Mouse (Mus musculus): ENCODE results near the gene Maged2. TPM values are rescaled to one million over a fixed set of nuclear protein-coding genes. Genes with fewer than 3 reads are reported as not detected.
"Not testable (repeated sequence)": the region's sequence is repeated elsewhere in the genome, so short reads cannot be mapped to it uniquely, and the experiment has no call there.

Maged2 gene
- 614 and 651 TPM in 2 replicates for polyA plus RNA-seq (2015; fragmentation: Nextera tagmentation; extraction: Ambion mirVana)

DNA sequence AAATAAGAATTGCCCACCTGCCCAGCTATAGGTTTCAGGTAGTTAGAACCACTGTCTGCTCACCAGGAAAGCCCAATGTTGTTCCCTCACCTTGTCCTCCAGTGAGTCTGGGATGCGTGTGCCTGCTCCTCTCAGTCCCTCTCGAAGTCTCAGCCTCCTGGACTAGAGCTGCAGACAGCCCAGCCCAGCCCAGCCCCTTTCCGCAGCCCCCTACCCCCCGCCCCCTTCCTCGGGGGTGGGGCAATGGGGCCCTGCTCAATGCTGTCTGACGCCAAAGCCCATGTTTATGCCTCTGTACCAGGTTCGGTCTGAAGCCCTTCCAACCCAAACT lies at the start of gene Maged2:
Gene Maged2 (minus strand): TSS at position 207 of the 331 bp plus-strand sequence.
- H3K27me3 ChIP-seq = peaks cover 2% of the 10 kb centered on the region; the same call in 1 of the 2 replicates
- H3K4me3 ChIP-seq (replicated peaks) = peak within 1 kb of the TSS; percentile 51
- 12% methylated on average over 7 of the region's 7 CpGs for WGBS
- peak; percentile 56 for ATAC-seq (ENCODE audit: insufficient number of reproducible peaks, low FRiP score, low TSS enrichment, low read depth)
- peak within 1 kb of the TSS; percentile 46 for H3K4me2 ChIP-seq (replicated peaks)
- peak within 1 kb of the TSS; percentile 89 for H3K27ac ChIP-seq (replicated peaks)
- no peaks in the 10 kb centered on the region for H3K9me3 ChIP-seq (replicated peaks)
- H3K9ac ChIP-seq = peak within 1 kb of the TSS; percentile 35
- H3K36me3 ChIP-seq = peaks cover 7% of the 10 kb centered on the region; the same call in 1 of the 2 replicates
- H3K4me1 ChIP-seq = 0 out of 2 replicates have a peak, but pooled peaks cover 6% of the 10 kb centered on the region

DNA sequence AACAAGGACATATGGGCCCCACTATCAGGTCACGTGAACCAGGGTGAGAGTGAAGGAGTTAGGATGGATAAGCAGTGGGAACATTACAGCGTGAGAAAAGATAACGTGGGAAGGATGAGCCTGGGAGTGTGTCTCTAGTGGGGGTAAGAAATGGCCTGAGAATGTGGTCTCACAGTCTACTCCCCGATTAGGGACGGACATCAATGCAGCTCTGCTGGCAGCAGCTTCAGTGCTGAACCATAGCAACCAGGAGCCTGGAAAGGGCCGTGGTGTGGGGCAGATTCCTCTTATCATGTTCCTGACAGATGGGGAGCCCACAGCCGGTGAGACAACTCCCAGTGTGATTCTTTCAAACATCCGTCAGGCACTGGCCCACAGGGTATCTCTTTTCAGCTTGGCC lies 34.1 kb upstream of the Maged2 start:
- Histone ChIP-seq H3K27me3 (peaks cover 3% of the 10 kb centered on the region; the same call in 1 of the 2 replicates), H3K9ac (no peak overlapping the region), H3K4me2 (replicated peaks) (no peak overlapping the region), H3K4me3 (replicated peaks) (no peak overlapping the region), H3K36me3 (no peaks in the 10 kb centered on the region), H3K27ac (replicated peaks) (no peak overlapping the region), H3K4me1 (no peaks in the 10 kb centered on the region), H3K9me3 (replicated peaks) (no peaks in the 10 kb centered on the region)
- WGBS = 68% methylated on average over 8 of the region's 8 CpGs
- no peak for ATAC-seq (ENCODE audit: insufficient number of reproducible peaks, low FRiP score, low TSS enrichment, low read depth)

DNA sequence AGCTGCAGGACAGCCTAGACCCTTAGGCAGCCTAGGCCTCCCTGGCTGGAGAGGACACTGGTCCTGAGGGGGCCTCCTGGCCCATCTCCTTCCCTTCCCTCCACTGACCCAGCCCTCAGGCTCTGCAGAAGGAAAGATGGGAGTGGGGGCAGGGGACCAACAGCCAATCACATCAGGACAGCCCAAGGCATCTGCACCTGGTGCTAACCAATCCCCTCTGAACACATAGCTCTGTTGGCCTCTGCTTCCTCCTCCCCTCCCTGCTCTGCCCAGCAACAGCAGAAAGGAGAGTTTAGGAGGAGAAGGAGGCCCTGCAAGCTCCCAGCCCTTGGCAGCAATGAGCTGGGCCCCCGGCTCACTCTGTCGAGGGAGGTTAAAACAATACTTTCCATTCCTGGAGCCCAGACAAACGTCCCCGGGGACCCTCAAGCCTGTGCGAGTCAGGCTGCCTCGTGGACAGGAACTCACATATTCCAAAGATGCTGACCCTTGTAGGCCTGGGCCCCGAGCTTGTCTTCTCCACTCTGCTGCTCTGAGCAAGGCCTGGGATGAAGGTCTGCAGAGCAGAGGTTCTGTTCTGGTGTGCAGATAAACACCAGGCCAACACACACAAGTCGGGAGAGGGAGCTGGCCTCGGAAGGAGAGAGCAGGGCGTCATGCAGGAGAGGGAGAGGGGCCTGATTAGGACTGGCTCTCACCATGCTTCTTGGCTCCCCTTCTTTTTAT lies 31.5 kb upstream of the Maged2 start:
- not testable (repeated sequence) for H3K4me1 ChIP-seq; H3K9ac ChIP-seq; H3K4me3 ChIP-seq (replicated peaks); H3K9me3 ChIP-seq (replicated peaks); H3K4me2 ChIP-seq (replicated peaks); H3K27me3 ChIP-seq; H3K36me3 ChIP-seq; H3K27ac ChIP-seq (replicated peaks)
- 64% methylated on average over 4 of the region's 10 CpGs for WGBS
- ATAC-seq (ENCODE audit: insufficient number of reproducible peaks, low FRiP score, low TSS enrichment, low read depth) = peak; percentile 92

DNA sequence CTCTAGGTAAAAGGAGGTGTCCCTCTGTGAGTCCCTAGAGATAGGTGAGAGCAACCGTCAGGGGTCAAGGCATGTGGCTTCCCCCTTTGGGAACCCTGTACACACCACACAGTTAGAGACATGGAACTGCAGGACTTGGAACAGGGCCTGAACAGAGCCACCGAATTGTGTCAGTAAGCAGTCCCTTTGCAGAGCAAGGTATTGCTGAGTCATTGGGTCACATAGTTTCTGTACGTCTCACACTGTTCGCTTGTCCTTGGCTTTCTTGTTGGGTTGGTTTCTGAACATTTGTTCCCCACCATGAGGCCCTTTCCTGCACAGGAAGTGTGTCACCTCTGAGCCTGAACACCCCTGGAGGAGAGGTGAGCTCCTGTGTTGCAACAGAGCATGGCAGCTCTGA lies 29.1 kb upstream of the Maged2 start:
- not testable (repeated sequence) for H3K27me3 ChIP-seq; H3K27ac ChIP-seq (replicated peaks); H3K4me2 ChIP-seq (replicated peaks); H3K4me3 ChIP-seq (replicated peaks); H3K9me3 ChIP-seq (replicated peaks); H3K36me3 ChIP-seq; H3K9ac ChIP-seq; H3K4me1 ChIP-seq; ATAC-seq (ENCODE audit: insufficient number of reproducible peaks, low FRiP score, low TSS enrichment, low read depth)
- 89% methylated on average over 2 of the region's 4 CpGs for WGBS

DNA sequence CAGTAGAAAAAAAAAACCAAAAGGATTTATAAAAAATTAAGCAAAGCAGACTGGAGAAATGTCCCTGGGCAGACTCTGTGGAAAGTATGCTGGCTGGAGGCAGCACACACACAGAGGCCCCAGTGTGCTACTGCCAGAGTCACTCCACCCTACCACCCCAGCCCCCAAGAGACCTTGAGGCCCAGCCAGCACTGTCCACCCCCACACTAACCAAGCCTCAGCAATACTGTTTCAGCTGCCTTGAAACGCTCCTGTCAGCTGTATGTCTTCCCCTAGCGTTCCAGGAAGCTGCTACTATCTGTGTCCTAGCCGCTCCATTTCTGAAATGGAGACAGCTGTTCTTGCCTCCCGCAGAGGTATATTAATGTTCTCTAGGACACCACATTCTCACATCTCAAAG lies 16.2 kb upstream of the Maged2 start:
- 77% methylated on average over 4 of the region's 4 CpGs for WGBS
- H3K4me2 ChIP-seq (replicated peaks) = no peak overlapping the region
- no peak overlapping the region for H3K4me3 ChIP-seq (replicated peaks)
- no peak overlapping the region for H3K9ac ChIP-seq
- no peak overlapping the region for H3K27ac ChIP-seq (replicated peaks)
- no peak; the same call in 1 of the 2 replicates for ATAC-seq (ENCODE audit: insufficient number of reproducible peaks, low FRiP score, low TSS enrichment, low read depth)
- no peaks in the 10 kb centered on the region for H3K36me3 ChIP-seq
- 0 out of 2 replicates have a peak, but pooled peaks cover 4% of the 10 kb centered on the region for H3K27me3 ChIP-seq
- no peaks in the 10 kb centered on the region for H3K4me1 ChIP-seq
- no peaks in the 10 kb centered on the region for H3K9me3 ChIP-seq (replicated peaks)

DNA sequence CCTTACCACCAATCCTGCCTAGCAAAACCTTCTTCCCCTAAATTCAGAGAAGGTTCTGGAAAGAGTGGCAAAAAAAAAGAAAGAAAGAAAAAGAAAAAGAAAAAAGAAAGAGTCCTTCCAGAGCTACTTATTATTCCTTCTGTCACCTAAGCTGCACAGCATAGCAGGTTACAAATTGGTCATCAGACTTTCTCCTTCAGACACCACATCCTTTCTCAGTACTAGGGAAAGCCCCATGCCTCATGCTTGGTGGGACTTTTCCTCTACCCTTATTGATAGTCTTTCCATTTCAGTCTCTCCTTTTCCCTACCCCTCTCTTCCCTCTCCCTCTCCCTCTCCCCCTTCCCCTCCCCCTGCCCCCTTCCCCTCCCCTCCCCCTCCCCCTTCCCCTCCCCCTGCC lies 3.1 kb upstream of the Maged2 start:
- Histone ChIP-seq H3K9me3 (replicated peaks) (no peaks in the 10 kb centered on the region), H3K4me3 (replicated peaks) (no peak overlapping the region), H3K9ac (no peak overlapping the region), H3K4me2 (replicated peaks) (no peak overlapping the region), H3K4me1 (no peaks in the 10 kb centered on the region), H3K27me3 (peaks cover 2% of the 10 kb centered on the region; the same call in 1 of the 2 replicates), H3K27ac (replicated peaks) (no peak overlapping the region), H3K36me3 (no peaks in the 10 kb centered on the region)
- ATAC-seq (ENCODE audit: insufficient number of reproducible peaks, low FRiP score, low TSS enrichment, low read depth) = no peak

DNA sequence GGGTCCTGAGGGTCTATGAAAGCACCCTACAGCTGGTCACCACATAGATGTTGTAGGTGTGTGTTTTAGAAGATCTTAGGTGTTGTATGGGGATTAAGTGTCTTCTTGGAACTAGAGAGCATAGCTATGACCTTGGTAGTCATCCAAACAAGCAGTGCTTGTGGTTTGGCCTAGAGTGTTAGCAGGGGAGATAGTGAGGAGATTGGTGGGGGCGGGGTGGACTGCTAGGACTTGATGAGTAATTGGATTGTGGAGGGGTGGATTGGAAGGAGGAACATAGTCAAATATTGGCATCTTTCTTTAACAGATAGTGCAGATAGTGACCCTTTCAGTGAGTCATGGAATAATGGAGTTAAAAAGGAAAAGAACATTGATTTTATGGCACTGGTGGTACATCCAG lies 1.5 kb upstream of the Maged2 start:
- Histone ChIP-seq H3K9me3 (replicated peaks) (no peaks in the 10 kb centered on the region), H3K27me3 (peaks cover 2% of the 10 kb centered on the region; the same call in 1 of the 2 replicates), H3K36me3 (0 out of 2 replicates have a peak, but pooled peaks cover 7% of the 10 kb centered on the region), H3K4me1 (0 out of 2 replicates have a peak, but pooled peaks cover 6% of the 10 kb centered on the region), H3K27ac (replicated peaks) (no peak overlapping the region), H3K4me3 (replicated peaks) (no peak overlapping the region), H3K9ac (no peak overlapping the region), H3K4me2 (replicated peaks) (no peak overlapping the region)
- 82% methylated on average over 1 of the region's 1 CpGs for WGBS
- ATAC-seq (ENCODE audit: insufficient number of reproducible peaks, low FRiP score, low TSS enrichment, low read depth) = no peak

DNA sequence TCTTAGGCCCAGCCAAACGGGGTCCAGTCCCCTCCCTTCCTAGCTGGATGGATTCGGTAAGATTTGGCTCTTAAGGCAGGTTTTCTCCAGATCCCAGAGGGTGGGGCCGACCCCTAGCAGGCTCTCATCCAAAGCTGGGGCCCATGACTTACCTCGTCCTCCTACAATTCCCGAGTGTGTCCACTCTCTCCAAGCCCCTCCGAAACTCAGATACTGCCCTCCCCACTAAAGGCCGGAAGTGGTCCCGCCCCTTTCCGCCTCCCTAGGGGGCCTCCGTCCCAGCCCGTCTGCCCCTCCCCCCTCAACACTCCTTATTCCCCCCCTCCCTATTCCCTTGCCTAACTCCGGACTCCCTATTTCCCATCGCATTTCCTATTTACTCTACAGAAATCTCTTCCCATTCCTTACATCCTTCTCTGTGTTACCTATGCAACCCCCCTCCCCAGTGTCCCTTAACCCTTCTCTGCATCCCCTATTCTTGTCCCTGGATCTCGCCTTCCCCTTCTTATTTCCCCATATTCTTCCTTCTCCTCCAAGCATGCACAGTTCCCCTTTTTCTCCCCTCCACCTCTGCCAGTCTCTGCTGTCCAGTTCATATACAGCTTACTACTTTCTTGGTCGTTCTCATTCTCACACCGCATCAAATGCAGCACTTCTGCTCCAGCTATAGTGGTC lies 544 bp downstream of the Maged2 start:
- ATAC-seq (ENCODE audit: insufficient number of reproducible peaks, low FRiP score, low TSS enrichment, low read depth) = peak; percentile 56
- H3K4me3 ChIP-seq (replicated peaks) = peak overlapping the region; percentile 51
- WGBS = 14% methylated on average over 15 of the region's 16 CpGs
- H3K36me3 ChIP-seq = peaks cover 7% of the 10 kb centered on the region; the same call in 1 of the 2 replicates
- H3K4me1 ChIP-seq = 0 out of 2 replicates have a peak, but pooled peaks cover 6% of the 10 kb centered on the region
- H3K9me3 ChIP-seq (replicated peaks) = no peaks in the 10 kb centered on the region
- H3K4me2 ChIP-seq (replicated peaks) = peak overlapping the region; percentile 46
- H3K9ac ChIP-seq = peak overlapping the region; percentile 35
- H3K27me3 ChIP-seq = peaks cover 2% of the 10 kb centered on the region; the same call in 1 of the 2 replicates
- peak overlapping the region; percentile 89 for H3K27ac ChIP-seq (replicated peaks)

DNA sequence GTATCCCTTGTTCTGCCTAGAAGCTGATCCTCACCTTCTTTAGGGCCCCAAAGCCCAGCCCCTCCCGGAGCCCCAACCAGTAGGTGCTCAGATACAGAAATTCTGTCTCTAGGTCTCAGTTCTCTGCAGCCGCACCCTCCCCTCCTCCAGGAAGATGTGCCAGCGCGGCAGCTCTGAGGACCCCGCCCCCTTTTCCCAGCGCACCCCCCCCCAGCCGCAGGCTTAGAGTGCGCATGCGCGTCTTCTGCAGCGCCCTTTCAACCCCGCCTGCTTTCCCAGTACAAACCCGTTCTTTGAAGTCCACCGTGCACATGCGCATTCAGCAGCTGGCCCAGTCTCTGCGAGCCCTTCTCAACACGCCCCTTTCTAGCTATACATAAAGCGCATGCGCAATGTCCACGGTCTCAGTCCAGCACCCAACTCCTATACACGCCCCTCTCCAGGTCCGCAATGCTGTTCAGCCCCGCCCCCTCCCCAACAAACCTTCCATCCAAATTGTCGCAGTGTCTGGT lies 1.3 kb downstream of the Maged2 start:
- Histone ChIP-seq H3K4me3 (replicated peaks) (peak overlapping the region; percentile 51), H3K4me2 (replicated peaks) (peak overlapping the region; percentile 46), H3K36me3 (peaks cover 10% of the 10 kb centered on the region; the same call in 1 of the 2 replicates), H3K27me3 (peaks cover 2% of the 10 kb centered on the region; the same call in 1 of the 2 replicates), H3K9me3 (replicated peaks) (no peaks in the 10 kb centered on the region), H3K9ac (peak overlapping the region; percentile 28; the same call in 1 of the 2 replicates), H3K27ac (replicated peaks) (peak overlapping the region; percentile 89), H3K4me1 (0 out of 2 replicates have a peak, but pooled peaks cover 6% of the 10 kb centered on the region)
- ATAC-seq (ENCODE audit: insufficient number of reproducible peaks, low FRiP score, low TSS enrichment, low read depth) = peak; percentile 95
- 21% methylated on average over 20 of the region's 24 CpGs for WGBS

DNA sequence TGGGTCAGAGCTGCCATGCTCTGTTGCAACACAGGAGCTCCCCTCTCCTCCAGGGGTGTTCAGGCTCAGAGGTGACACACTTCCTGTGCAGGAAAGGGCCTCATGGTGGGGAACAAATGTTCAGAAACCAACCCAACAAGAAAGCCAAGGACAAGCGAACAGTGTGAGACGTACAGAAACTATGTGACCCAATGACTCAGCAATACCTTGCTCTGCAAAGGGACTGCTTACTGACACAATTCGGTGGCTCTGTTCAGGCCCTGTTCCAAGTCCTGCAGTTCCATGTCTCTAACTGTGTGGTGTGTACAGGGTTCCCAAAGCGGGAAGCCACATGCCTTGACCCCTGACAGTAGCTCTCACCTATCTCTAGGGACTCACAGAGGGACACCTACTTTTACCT lies 13.2 kb downstream of the Maged2 start:
- 68% methylated on average over 2 of the region's 4 CpGs for WGBS
- H3K27me3 ChIP-seq; H3K4me2 ChIP-seq (replicated peaks); H3K4me3 ChIP-seq (replicated peaks); H3K9me3 ChIP-seq (replicated peaks); H3K36me3 ChIP-seq; H3K4me1 ChIP-seq; H3K9ac ChIP-seq; ATAC-seq (ENCODE audit: insufficient number of reproducible peaks, low FRiP score, low TSS enrichment, low read depth); H3K27ac ChIP-seq (replicated peaks): not testable (repeated sequence)

DNA sequence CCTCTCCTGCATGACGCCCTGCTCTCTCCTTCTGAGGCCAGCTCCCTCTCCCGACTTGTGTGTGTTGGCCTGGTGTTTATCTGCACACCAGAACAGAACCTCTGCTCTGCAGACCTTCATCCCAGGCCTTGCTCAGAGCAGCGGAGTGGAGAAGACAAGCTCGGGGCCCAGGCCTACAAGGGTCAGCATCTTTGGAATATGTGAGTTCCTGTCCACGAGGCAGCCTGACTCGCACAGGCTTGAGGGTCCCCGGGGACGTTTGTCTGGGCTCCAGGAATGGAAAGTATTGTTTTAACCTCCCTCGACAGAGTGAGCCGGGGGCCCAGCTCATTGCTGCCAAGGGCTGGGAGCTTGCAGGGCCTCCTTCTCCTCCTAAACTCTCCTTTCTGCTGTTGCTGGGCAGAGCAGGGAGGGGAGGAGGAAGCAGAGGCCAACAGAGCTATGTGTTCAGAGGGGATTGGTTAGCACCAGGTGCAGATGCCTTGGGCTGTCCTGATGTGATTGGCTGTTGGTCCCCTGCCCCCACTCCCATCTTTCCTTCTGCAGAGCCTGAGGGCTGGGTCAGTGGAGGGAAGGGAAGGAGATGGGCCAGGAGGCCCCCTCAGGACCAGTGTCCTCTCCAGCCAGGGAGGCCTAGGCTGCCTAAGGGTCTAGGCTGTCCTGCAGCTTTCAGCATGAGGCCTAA lies 15.5 kb downstream of the Maged2 start:
- H3K4me3 ChIP-seq (replicated peaks); H3K9me3 ChIP-seq (replicated peaks); H3K27me3 ChIP-seq; H3K9ac ChIP-seq; H3K4me1 ChIP-seq; H3K36me3 ChIP-seq; H3K27ac ChIP-seq (replicated peaks); H3K4me2 ChIP-seq (replicated peaks): not testable (repeated sequence)
- ATAC-seq (ENCODE audit: insufficient number of reproducible peaks, low FRiP score, low TSS enrichment, low read depth) = peak; percentile 96
- whole genome bisulfite sequencing = 50% methylated on average over 2 of the region's 10 CpGs
